Mouse (Mus musculus) stomach, postnatal 0 days (tissue): Measurements from ENCODE around the gene Syt3. TPM values are rescaled to one million over a fixed set of nuclear protein-coding genes. Genes with fewer than 3 reads are reported as not detected.

Experiments
- ATAC-seq: fragments of 200-750 bp; cut with Nextera tagmentation; 2 replicates; pipeline ENCODE4 v1.8.0; 2017; ENCODE audit not compliant: low FRiP score, low TSS enrichment
- DNase-seq: peaks from one replicate; pipeline ENCODE4 v3.0.0-alpha.2; 2016; ENCODE audit warnings: low spot score
- H3K27ac ChIP-seq: fragments of 300-500 bp; sonication (generic); replicated peaks from 2 replicates; pipeline ENCODE4 v1.5.1; 2014; ENCODE audit warnings: mild to moderate bottlenecking, control low read depth
- H3K27me3 ChIP-seq: fragments of 300-500 bp; sonication (generic); 2 replicates; pipeline ENCODE4 v1.6.1; 2014; ENCODE audit warnings: low read length; ENCODE audit not compliant: control insufficient read depth, insufficient read depth
- H3K36me3 ChIP-seq: fragments of 300-500 bp; sonication (generic); 2 replicates; pipeline ENCODE4 v1.6.1; 2014; ENCODE audit warnings: low read length, mixed read lengths; ENCODE audit not compliant: control insufficient read depth, insufficient read depth
- H3K4me1 ChIP-seq: fragments of 300-500 bp; sonication (generic); replicated peaks from 2 replicates; pipeline ENCODE4 v1.6.1; 2014; ENCODE audit warnings: antibody characterized with exemption; ENCODE audit not compliant: control insufficient read depth, insufficient read depth
- H3K4me2 ChIP-seq: fragments of 300-500 bp; sonication (generic); replicated peaks from 2 replicates; pipeline ENCODE4 v1.6.1; 2014; ENCODE audit warnings: low read depth, mild to moderate bottlenecking, control low read depth, moderate library complexity
- H3K4me3 ChIP-seq: fragments of 300-500 bp; sonication (generic); 2 replicates; pipeline ENCODE4 v1.5.1; 2014; ENCODE audit warnings: low read depth, low read length, control low read depth
- H3K9ac ChIP-seq: fragments of 300-500 bp; sonication (generic); 2 replicates; pipeline ENCODE4 v1.6.1; 2014; ENCODE audit warnings: mild to moderate bottlenecking, low read length, control low read depth, mixed read lengths
- H3K9me3 ChIP-seq: fragments of 300-500 bp; sonication (generic); 2 replicates; pipeline ENCODE4 v1.6.1; 2016; ENCODE audit warnings: low read length; ENCODE audit not compliant: control insufficient read depth
- CTCF ChIP-seq: IDR thresholded peaks from 2 replicates; pipeline ENCODE4 v1.5.1; 2016; ENCODE audit warnings: antibody characterized with exemption, low read depth, mild to moderate bottlenecking, moderate library complexity
- EP300 ChIP-seq: optimal IDR thresholded peaks from 2 replicates; pipeline ENCODE3; 2016; ENCODE audit warnings: antibody characterized with exemption
- WGBS: fragments of 180-500 bp; shearing (Covaris S2); extraction: QIAGEN DNeasy Blood & Tissue Kit; methylation state at CpG from one replicate; pipeline ENCODE4 v1.1.7; 2014; 5-methylcytosine and 5-hydroxymethylcytosine counted together
- polyA plus RNA-seq: library from polyadenylated mRNA; unstranded; fragments of >200 nt; fragmentation: Nextera tagmentation; extraction: Ambion mirVana; gene quantifications from 2 replicates; pipeline ENCODE4 v1.2.1, GENCODE M21; 2015

Gene Syt3
- polyA plus RNA-seq, 1 experiment from 2014 or later: 1.2 TPM

GRCm38 (mm10) chr7:44406015-44406355, 22.1 kb downstream of the Syt3 start:
- no peak; the same call in 1 of the 2 replicates for ATAC-seq
- H3K9me3 ChIP-seq: no peaks in the 10 kb centered on the region

DNA sequence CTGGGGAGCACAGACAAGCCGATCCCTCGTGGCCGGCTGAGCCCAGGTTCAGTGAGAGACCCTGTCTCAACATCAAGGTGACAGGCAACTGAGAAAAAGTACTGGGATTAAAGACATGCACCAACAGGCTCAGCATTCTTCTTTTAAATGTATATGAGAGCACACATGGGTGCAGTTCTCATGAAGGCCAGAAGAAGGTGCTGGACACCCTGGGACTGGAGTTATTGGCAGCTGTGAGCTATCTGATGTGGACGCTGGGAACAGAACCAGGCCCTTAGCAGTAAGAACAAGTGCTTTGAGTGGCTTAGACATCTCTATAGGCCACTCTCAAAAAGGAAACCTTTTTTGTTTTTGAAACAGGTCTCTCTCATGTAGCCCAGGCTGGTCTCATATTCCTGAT, 27.2 kb downstream of the Syt3 start:
- H3K9me3 ChIP-seq: no peaks in the 10 kb centered on the region
- no peaks in the 10 kb centered on the region for H3K36me3 ChIP-seq
- H3K27ac ChIP-seq: no peak overlapping the region
- ATAC-seq (no peak), DNase-seq (no peak)
- TF ChIP-seq EP300 (no peak), CTCF (no peak)
- H3K27me3 ChIP-seq: no peaks in the 10 kb centered on the region
- H3K4me1 ChIP-seq: no peaks in the 10 kb centered on the region
- 80% methylated on average over 4 of the region's 4 CpGs for WGBS
- no peak overlapping the region for H3K4me3 ChIP-seq
- H3K9ac ChIP-seq: no peak overlapping the region
- H3K4me2 ChIP-seq: no peak overlapping the region

More at GRCm38 (mm10) chr7:44406015-44406355, 22.1 kb downstream of the Syt3 start:
- no peak overlapping the region for H3K27ac ChIP-seq
- peak overlapping the region; percentile 30; the same call in 1 of the 2 replicates for H3K4me3 ChIP-seq
- no peaks in the 10 kb centered on the region for H3K36me3 ChIP-seq
- no peak overlapping the region for H3K9ac ChIP-seq
- H3K27me3 ChIP-seq: no peaks in the 10 kb centered on the region
- no peak for TF ChIP-seq EP300
- TF ChIP-seq CTCF: no peak
- no peaks in the 10 kb centered on the region for H3K4me1 ChIP-seq
- DNase-seq: no peak
- 1% methylated on average over 5 of the region's 5 CpGs for WGBS
- H3K4me2 ChIP-seq: peak overlapping the region; percentile 53; the same call in 1 of the 2 replicates

GRCm38 (mm10) chr7:44413307-44413706, 29.4 kb downstream of the Syt3 start:
- 74% methylated on average over 6 of the region's 6 CpGs for WGBS

GRCm38 (mm10) chr7:44427666-44428065, 43.8 kb downstream of the Syt3 start:
- H3K27ac ChIP-seq: no peak overlapping the region
- 13% methylated on average over 8 of the region's 8 CpGs for WGBS
- no peak for ATAC-seq
- peaks cover 8% of the 10 kb centered on the region; the same call in 1 of the 2 replicates for H3K27me3 ChIP-seq
- no peaks in the 10 kb centered on the region for H3K36me3 ChIP-seq
- H3K4me3 ChIP-seq: no peak overlapping the region
- H3K4me1 ChIP-seq: no peaks in the 10 kb centered on the region
- DNase-seq: no peak
- H3K4me2 ChIP-seq: no peak overlapping the region
- H3K9ac ChIP-seq: no peak overlapping the region
- no peaks in the 10 kb centered on the region for H3K9me3 ChIP-seq
- no peak for TF ChIP-seq CTCF
- TF ChIP-seq EP300: no peak

More at GRCm38 (mm10) chr7:44413307-44413706, 29.4 kb downstream of the Syt3 start:
- TF ChIP-seq EP300 (no peak), CTCF (no peak)
- H3K36me3 ChIP-seq: no peaks in the 10 kb centered on the region
- no peak overlapping the region for H3K4me2 ChIP-seq
- no peak overlapping the region for H3K4me3 ChIP-seq
- H3K4me1 ChIP-seq: no peaks in the 10 kb centered on the region
- no peak overlapping the region for H3K9ac ChIP-seq
- ATAC-seq (no peak), DNase-seq (no peak)
- no peak overlapping the region for H3K27ac ChIP-seq
- no peaks in the 10 kb centered on the region for H3K9me3 ChIP-seq
- H3K27me3 ChIP-seq: no peaks in the 10 kb centered on the region

DNA sequence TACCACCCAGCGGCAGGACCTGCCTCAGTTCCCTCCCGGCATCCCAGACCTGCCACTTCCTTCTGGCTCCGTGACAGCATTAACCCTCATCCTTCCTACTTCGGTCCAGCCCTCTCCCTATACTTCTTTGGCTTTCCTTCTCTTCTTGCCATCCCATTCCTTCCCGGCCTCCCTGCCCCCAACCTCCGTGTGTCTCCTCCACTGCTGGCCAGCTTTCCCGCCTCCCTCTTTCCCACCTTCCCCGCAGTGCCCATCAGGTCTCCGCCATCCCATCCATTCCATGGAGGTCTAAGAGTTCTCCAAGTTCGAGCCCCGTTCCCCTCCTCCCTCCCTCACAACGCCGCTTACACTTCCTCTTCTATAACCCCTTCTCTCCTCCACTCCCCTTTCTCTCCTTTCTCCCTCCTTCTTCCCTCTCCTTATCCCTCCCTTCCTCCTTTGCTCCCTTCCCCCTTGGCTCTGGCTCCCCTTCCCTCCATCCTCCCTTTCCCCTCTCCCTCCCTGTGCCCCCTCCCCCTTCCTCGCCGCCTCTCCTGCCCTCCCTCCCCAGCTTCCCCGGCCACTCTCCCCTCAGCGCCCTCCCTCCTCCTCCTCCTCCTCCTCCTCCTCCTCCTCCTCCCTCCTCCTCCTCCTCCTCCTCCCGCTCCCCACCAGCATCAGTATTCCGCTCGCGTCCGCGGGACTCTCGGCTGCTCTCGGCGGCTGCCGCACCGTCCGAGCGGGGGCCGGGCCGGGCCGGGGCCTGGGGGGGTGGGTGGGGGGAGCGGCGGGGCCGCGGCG, 44.5 kb downstream of the Syt3 start:
- ATAC-seq: no peak
- H3K9ac ChIP-seq: peak overlapping the region; percentile 41; the same call in 1 of the 2 replicates
- no peak overlapping the region; the same call in 1 of the 2 replicates for H3K4me3 ChIP-seq
- no peak overlapping the region for H3K27ac ChIP-seq
- H3K4me1 ChIP-seq: no peaks in the 10 kb centered on the region
- no peak for DNase-seq
- TF ChIP-seq EP300 (no peak), CTCF (no peak)
- H3K9me3 ChIP-seq: no peaks in the 10 kb centered on the region
- peaks cover 8% of the 10 kb centered on the region; the same call in 1 of the 2 replicates for H3K27me3 ChIP-seq
- no peaks in the 10 kb centered on the region for H3K36me3 ChIP-seq
- peak overlapping the region; percentile 57; the same call in 1 of the 2 replicates for H3K4me2 ChIP-seq
- 3% methylated on average over 17 of the region's 38 CpGs for WGBS

- WGBS: 1% methylated on average over 41 of the region's 69 CpGs
- Histone ChIP-seq H3K9me3 (no peaks in the 10 kb centered on the region), H3K4me3 (peak within 1 kb of the TSS; percentile 35), H3K27me3 (peaks cover 8% of the 10 kb centered on the region; the same call in 1 of the 2 replicates), H3K36me3 (no peaks in the 10 kb centered on the region), H3K9ac (peak within 1 kb of the TSS; percentile 41), H3K27ac (no peak within 1 kb of the TSS), H3K4me1 (no peaks in the 10 kb centered on the region), H3K4me2 (peak within 1 kb of the TSS; percentile 57)
- DNase-seq (no peak), ATAC-seq (peak; percentile 31)
- TF ChIP-seq EP300 (no peak), CTCF (no peak)
These were observed 45.1 kb downstream of the Syt3 start, which contains the start of gene Lrrc4b for GRCm38 (mm10) chr7:44428968-44429521. Gene Lrrc4b (plus strand): TSS chr7:44429018.
